Mouse (Mus musculus) spleen, adult 12 weeks (tissue): ENCODE data around the gene Kncn.

ENCODE experiments used
- DNase-seq: peaks from one replicate; pipeline ENCODE4 v3.0.0; 2022; ENCODE audit warnings: low spot score

Gene Kncn

DNA sequence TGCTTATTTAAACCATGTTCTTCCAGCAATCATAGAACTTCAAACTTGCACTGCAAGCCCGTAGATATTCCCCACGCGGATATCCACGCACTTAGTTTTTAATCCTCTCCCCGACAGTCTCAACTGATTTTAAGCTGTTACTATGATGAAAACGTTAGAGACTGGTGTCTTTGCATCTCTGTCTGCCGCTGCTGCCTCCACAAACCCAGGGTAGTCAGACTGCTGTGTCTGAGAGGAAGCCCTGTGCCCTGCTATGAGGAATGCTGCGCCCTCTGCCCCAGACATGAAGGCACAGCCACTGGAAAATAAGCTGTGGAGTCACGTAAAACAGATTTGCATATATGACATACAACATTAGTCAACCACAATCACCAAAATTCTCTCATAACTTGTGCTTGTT, 5.4 kb upstream of the Kncn start:
- no peak for DNase-seq

DNA sequence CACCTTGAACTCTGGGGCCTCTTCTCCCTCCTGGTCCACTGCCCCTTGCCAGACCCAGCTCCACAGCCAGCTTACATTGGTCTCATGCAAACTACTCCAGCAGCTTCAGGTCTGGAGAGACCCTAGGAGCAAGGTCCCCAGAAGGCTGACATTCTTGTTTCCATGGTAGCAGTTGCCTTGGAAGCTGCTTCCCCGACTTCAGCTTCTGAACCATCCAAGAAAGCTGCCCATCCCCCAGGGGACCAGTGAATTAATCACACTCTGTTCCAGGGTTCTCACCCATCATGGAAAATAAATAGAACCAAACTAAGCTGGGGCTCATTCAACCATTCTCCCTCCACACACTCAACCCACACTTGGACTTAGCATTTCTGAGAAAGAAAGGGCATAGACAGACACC, 3.0 kb upstream of the Kncn start:
- DNase-seq: no peak

GRCm38 (mm10) chr4:115882195-115882594, 2.0 kb upstream of the Kncn start:
- DNase-seq: no peak

GRCm38 (mm10) chr4:115885846-115886245, 1.6 kb downstream of the Kncn start:
- DNase-seq: no peak

- no peak for DNase-seq
Measured at GRCm38 (mm10) chr4:115886875-115887274, 2.7 kb downstream of the Kncn start.

GRCm38 (mm10) chr4:115890066-115890465, 5.9 kb downstream of the Kncn start:
- no peak for DNase-seq

GRCm38 (mm10) chr4:115890553-115890952, 6.4 kb downstream of the Kncn start, which contains the start of gene 6430628N08Rik:
Gene 6430628N08Rik (plus strand): TSS chr4:115890665.
- DNase-seq: no peak

DNA sequence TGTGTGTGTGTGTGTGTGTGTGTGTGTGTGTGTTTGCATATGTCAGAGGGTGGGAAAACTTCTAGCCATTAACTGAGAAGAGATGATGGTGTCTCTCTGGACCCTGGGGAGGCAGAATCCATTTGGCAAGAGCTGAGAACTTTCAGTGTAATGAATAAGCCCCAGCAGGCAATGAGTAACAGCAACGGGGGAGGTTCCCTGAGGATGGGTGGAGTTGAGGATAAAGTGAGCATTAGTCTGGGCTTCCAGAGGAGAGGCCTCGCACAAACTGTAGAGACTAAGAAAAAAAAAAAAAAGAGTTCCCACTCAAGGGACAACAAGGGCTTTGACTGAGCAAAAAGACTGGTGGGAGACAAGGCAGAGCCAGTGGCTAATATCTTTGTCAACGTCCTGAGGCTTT, 10.1 kb downstream of the Kncn start:
- DNase-seq: no peak

- no peak for DNase-seq
Measured at GRCm38 (mm10) chr4:115897901-115898631, 13.9 kb downstream of the Kncn start.

GRCm38 (mm10) chr4:115902816-115903215, 18.6 kb downstream of the Kncn start:
- peak; percentile 23 for DNase-seq

GRCm38 (mm10) chr4:115904375-115904774, 20.2 kb downstream of the Kncn start:
- no peak for DNase-seq

DNA sequence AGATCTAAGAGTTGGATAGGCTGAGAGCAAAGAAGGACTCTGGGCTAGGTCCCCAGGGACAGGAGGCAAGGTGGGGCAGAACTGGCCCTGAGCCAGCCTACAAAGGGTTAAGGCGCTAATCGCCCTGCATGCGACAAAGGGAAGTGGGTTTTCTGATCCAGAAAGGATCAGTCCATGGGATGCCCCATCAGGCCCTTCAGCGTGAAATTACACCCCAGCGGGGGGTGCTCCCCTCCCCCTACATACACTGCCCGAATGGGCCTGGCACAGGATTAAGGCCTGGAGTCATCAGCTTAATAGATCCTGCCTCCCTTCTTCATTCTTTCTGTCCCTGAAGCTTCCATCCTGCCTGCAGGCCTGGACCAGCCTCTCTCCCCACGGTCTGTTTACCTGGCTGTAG, 21.5 kb downstream of the Kncn start:
- DNase-seq: no peak

DNA sequence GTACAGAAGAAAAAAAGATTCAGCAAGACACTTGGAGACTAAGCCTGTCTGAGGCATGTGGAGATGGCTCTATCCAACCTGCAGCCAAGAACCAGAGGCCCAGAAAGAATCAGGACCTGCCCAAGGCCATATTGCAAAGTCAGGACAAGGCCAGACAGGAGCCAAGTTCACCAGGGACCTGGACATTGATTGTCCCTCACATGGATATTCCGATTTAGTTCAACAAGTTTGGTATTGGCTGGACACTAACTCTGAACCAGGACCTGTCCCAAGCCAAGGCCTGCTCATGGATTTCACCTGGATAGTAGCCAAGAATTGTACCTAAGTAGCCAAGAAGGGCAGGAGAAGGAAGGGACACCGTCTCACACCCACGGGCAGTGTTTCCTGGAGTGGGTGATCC, 22.6 kb downstream of the Kncn start:
- no peak for DNase-seq

DNA sequence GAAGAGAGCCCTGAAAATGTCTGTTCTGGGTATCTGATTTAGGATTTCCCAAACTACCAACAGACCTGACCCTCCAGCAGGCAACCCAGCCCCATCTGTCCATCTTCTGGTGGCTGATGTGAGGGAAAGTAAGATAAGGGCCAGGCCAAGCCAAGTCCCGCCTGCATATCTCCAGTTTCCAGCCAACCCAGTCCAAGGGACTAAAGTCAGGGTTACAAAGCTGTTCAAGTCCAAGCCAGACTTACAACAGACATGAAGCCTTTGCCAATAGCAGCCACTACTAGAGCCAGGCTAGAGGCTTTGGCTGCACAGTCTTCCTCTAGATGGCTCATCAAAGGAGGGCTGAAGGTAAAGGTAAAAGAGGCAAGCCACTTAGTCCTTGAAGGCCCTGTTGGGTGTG, 23.8 kb downstream of the Kncn start:
- DNase-seq: no peak

DNA sequence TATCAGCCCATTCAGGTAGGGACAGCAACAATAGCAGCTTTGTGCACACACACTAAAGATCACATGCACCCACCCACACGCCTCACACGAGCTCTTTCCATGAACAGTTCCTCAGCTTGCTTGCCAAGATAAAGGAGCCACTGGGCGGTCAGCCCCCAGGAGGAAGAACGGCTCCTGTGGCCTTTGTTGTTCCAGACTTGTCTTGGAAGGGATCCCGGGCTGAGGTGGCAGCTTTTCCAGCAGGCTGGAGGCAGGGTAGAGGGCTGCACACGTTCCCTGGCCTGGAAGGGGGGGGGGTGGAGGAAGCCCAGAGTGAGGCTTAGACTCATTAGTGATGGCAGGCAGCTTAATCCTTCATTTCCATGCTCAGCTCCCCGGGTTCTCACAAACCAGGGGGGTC, 24.4 kb downstream of the Kncn start:
- DNase-seq: no peak

DNA sequence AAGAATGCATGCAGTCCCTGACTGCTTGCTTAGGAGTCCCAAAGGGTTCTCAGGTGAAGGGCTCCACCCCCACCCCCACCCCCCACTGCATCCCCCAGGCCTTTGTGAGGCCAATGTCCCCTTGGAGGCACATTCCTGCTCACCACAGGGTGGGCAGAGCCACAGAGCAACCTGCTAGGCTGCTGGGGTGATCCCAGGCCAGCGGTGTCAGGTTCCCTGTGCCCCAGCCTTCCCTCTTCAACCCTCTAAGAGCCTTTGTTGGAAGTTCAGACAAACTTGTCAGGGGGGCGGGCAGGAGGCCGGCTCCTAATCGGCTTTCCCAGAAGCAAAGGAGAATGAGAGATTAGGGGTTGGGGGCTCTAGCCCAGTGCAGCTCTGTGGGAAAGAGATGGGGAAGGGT, 27.4 kb downstream of the Kncn start:
- DNase-seq: no peak

DNA sequence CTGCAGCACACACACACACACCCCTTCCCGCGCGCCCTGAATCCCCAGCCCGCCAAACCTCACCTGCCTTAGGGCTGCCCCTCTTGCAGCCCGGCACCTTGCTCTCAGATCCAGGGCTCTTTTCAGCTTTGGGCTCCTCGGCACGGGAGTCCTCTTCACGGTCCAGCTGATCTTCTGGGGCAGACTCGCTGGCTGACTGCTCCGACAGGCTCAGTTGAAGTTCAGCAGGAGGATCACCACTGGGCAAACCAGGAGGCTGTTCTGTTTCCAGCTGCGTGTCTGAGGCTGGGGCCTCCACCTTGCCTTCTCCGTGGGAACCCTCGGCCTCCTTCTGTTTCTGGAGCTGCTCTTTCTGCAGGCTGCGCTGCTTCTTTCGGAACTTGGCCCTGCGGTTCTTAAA, 35.7 kb downstream of the Kncn start:
- DNase-seq: no peak

DNA sequence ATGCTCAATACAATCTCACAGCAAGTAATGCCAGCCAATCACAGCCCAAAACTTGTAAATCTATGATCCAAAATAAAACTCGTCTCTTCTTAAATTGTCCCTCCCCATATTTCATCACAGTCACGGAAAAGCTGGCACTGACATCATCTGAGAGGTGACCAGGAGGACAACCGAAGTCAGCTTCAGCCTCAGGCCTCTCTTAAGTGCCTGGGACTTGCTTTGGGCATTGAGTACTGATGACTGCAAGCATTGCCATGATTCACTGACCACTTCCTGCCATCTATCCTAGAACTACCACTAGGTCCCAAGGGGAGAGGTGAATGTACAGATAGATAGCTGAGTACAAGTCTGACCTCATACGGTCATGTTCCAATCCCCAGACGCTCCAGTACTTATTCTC, 38.5 kb downstream of the Kncn start:
- DNase-seq: no peak

GRCm38 (mm10) chr4:115923262-115923880, 39.2 kb downstream of the Kncn start:
- no peak for DNase-seq

- DNase-seq: no peak
Measured at GRCm38 (mm10) chr4:115927637-115928036, 43.4 kb downstream of the Kncn start.

DNA sequence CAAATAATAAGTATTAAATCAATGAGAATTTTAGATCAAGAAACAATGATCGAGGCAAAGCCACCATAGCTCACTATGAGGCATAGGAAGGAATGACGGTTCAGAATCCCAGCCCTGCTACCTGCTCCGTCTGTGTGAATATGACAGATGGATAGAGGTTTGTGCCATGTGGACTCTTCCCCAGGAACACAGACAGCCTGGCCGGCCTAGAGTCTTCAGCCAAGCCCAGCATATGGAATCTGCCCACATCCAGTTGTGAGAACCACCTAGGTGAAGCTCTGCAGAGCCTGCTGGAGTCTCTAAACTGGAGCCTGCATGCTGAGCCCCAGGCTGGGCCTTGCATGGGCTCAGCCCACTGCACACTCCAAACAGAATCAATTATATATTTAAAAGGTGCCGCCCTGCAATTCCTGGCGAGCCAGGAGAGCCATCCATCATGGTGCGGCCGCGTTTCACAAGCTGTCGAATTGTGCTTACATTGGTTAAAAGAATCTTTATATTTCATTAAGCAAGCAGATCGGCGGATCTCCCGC, 47.4 kb downstream of the Kncn start:
- DNase-seq: no peak

- DNase-seq: no peak
Measured at GRCm38 (mm10) chr4:115935835-115936581, 51.8 kb downstream of the Kncn start.

DNA sequence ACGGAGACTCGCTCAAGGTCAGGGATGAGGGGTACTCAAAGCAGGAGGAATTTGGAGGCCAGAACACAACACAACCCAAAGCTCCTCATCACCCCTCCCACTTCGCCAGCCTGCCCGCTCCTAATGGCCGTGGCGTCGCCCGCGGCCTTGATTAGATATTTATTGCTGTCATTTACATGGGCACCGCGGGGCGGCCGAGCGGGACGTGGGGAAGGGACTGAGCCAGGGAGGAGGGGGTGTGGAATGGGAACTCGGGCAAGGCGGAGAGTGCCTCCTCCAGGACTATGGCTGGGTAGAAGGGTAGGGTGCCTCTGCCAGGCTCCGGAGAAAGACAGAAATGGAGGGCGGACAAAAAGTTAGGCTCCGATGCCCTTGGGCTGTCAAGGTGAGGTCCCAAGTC, 52.4 kb downstream of the Kncn start:
- DNase-seq: no peak
